Mouse (Mus musculus) left cerebral cortex, postnatal 25 days (tissue): Measurements from ENCODE around the gene Aprt. TPM values are rescaled to one million over a fixed set of nuclear protein-coding genes. Genes with fewer than 3 reads are reported as not detected.

Experiments used
- DNase-seq, 2 experiments: peaks; one replicate each; pipeline ENCODE4 v3.0.0; 2022; ENCODE audit warnings: low spot score in 2 of 2, mixed read lengths in 1 of 2
- intact Hi-C: fragments of 180-260 bp; cut with DNase I; formaldehyde crosslinking; loops from one replicate; pipeline ENCODE4 v1.15.1; 2025
- total RNA-seq, 2 experiments: library from RNA; stranded (reverse); gene quantifications; 2 replicates each; pipeline ENCODE4 v1.2.3; 2021

Gene Aprt
- total RNA-seq, 2 experiments from 2014 or later = 56.6 to 60.4 TPM

DNA sequence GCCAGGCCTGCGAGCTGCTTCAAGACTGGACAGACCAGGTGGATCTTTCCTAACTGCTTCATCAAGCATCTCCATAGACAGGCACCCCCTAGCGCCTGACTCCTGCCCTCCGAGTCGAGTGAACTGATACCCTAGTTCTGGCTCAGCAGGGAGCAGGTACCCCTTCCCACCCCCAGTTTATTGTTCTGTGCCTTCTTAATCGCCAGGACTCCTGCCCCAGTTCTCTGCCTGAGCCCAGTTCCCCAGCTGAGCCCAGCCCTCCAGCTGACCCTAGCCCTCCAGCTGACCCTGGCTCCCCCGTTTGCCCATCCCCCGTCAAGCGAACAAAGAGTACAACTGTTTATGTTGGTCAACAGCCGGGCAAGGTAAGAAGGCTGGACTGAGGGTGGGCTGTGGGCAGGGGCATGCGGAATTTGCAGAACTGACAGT is 7.8 kb downstream of the Aprt start:
- no peak for DNase-seq
- intact Hi-C loops = no loop called here

DNA sequence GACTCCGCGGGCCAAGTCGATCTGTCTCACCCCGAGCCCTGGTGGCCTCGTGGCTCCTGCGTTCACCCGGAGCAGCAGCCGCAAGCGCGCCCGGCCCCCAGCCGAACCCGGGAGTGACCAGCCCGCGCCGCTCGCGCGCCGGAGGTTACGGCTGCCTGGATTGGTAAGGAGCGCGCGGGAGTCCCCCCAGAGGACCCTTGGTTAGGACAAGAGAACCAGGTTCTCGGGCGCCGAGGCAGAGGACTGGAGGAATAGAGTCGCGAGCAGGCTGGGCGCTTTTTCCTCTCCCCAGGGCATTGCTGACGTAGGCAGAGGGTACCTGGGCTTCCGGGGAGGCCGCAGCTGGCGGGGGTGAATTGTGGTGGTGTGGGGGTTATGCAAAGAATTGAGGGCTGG is 8.6 kb downstream of the Aprt start:
- DNase-seq = no peak
- intact Hi-C loops = no loop called here

- DNase-seq = peak; percentile 96 to 98
- intact Hi-C loops = no loop called here
Measured at GRCm38 (mm10) chr8:122567361-122568108, 9.2 kb downstream of the Aprt start, which contains the start of gene Cdt1. Cdt1 (plus strand) TSS chr8:122568015.

DNA sequence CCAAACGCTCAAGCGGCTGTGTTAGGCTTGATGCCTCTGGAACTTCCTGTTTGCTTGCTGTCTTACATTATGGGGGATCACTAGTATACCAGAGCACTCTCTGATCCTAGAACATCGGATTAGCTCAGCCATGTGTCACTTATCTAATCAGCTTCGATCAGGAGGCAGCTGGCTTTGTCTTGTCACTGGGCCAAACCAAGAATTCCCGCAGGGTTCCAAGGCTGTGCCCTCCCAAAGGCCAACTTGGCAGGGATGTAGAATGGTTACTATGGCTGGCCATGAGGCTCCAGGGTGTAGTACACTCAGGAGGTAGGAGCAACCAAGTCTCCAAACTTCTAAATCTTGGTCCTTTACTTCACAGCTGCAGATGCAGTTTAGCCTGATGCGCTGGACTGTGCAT is 9.9 kb downstream of the Aprt start:
- intact Hi-C loops = no loop called here
- DNase-seq = no peak

- intact Hi-C loops = no loop called here
- no peak for DNase-seq
Measured at GRCm38 (mm10) chr8:122564363-122565352, 12.1 kb downstream of the Aprt start.

- DNase-seq = no peak
- intact Hi-C loops = no loop called here
Measured at GRCm38 (mm10) chr8:122561199-122561598, 15.5 kb downstream of the Aprt start.

GRCm38 (mm10) chr8:122558671-122559349 is 17.9 kb downstream of the Aprt start:
- no peak for DNase-seq
- intact Hi-C loops = no loop called here

DNA sequence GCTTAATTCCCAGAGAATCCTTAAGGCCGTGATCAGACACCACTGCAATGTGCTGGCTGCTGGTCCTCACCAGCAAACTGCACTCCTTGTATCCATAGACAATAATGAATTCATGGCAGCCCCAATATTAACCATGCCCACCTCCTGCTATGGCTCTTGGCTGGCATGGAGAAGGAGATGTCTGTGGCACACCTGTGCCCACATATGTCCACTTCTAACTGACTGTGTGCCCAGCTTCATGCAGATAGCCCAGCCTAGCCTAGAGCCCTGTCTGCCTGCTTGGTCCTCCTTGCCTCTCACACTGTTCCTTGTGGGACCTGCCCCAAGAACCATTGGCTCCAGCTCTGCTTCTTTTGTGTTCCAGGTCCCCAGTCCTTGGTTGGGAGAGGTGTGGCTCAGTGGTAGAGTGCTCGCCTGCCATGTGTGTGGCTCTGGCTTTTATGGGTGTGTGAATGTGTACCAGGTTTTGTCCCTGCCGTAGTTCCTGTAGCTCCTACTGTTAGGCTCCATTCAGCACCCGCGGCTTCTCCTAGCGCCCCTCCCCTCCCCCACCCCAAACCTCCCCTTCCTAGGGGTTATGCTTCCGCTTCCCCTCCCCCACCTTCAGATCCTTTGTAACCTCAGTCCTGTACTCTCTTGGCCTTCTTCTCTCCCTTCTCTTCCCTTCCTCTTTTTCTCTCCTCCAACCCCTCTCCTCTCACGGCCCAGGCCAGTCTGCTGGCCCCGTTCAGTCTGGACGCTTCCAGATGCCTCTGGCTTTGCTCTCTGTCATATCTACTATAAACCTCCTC is 19.3 kb downstream of the Aprt start:
- no peak for DNase-seq
- intact Hi-C loops = no loop called here

DNA sequence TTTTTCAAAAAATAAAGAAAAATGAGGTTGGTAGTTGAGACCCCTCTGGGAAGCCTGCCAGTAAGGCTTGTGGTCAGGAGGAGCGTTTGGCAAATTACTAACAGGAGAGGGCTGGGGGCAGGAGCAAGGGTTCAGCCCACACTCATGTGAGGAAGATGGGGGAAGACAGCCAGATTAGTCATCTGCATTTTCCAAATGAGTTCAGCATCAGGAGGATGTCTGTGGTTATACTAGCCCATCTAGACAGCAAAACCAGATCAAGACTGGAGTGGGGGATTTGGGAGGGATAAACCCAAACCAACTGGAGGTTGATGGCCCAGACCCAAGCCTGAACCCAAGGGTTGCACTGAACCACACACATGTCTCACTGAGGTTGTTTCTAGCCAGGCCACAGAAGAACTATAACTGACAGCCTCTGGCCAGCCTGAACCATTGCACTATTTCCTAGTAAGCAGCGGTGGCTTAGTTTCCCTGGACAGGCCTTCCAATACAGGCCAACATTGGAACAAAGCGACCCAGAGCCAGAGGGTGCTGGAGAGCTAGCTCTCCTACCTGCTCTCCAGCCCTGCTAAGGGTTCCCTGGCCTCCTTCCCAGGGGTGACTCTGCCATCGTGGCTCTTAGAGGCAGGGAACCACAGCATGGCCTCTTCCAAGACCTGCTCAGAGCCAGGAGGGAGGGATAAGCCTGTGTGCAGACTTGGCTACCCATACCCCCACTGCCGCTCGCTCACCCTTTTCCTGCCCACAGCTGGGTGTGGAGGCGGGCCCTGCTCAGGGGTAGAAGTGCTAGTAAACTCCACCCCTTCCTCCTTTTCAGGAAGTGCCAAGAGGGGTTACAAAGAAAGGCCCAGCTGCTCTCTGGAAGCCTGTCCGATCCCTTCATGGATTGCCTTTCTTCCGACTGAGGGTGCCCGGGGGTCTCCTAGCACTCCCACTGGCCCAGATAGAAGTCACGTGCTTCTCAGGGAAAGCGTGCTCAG is 20.4 kb downstream of the Aprt start:
- intact Hi-C loops = no loop called here
- DNase-seq = peak in 1 of 2 experiments; percentile 55

GRCm38 (mm10) chr8:122554786-122555185 is 21.9 kb downstream of the Aprt start:
- DNase-seq = peak; percentile 76 to 83
- intact Hi-C loops = loop anchor here (5.0 kb wide), 1 partner anchor 112 kb away; the partner anchor contains the start of gene Mvd

DNA sequence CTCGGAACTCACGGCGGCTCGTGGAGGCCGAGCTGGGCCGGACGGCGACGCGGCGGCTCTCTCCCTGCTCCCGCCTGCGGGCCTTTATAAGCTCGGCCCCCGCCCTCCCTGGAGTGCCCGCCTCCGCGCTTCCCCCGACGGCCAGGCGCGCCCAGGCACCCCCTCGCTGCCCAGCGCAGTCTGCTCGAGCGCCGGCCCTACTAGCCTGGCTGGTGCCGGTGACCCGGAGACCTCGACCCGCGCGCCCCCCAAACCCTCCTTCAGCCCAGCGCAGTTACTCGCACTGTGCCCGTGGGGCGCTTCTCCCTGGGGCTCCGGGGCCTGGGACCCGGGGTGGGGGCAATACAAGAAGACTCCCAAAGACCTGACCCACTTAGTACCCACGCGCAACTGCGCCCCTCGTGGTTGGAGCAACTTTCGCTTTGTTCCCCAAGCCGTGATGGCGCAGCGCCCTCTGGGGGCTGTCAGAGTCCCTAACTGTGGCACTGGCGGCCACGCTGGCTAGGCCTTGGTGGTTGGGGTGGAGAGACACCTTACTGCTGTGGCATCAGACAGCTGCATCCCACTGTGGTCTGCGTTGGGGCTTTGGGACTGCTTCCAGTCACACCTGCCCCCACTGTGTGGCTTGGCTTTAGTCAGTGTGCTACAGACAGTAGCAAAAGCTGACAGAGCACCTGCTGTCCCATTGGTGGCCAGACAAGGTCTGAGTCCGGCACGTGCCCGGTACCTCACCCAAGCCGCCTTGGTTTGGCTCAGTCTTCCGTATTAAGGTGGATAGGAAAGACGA is 25.3 kb downstream of the Aprt start, which contains the start of gene Piezo1:
Gene Piezo1, minus strand, starts transcription at position 65 of the 787 bp plus-strand sequence.
- DNase-seq = peak; percentile 77 to 84
- intact Hi-C loops = loop anchor here (1.0 to 5.0 kb wide), 2 partner anchors 50 to 109 kb away; partner anchors contain the start of gene Mvd

DNA sequence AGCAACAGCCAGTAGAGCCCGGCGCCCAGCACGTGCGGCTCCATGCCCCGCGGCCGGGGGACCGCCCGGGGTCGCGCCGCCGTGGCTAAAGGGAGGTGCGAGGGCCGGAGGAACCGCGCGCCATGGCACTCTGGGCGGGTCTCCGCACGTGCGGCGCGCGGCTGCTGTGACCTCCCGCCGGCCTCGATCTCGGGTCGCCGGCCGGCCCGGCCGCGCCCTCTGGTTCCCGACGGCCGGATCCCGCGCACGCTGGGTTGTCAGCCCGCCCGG is 25.8 kb downstream of the Aprt start:
- intact Hi-C loops = loop anchor here (1.0 to 5.0 kb wide), 2 partner anchors 50 to 109 kb away; partner anchors contain the start of gene Mvd
- DNase-seq = no peak

GRCm38 (mm10) chr8:122550234-122550994 is 26.3 kb downstream of the Aprt start:
- DNase-seq = no peak
- intact Hi-C loops = loop anchor here (5.0 kb wide), 1 partner anchor 108 kb away; the partner anchor contains the start of gene Mvd

DNA sequence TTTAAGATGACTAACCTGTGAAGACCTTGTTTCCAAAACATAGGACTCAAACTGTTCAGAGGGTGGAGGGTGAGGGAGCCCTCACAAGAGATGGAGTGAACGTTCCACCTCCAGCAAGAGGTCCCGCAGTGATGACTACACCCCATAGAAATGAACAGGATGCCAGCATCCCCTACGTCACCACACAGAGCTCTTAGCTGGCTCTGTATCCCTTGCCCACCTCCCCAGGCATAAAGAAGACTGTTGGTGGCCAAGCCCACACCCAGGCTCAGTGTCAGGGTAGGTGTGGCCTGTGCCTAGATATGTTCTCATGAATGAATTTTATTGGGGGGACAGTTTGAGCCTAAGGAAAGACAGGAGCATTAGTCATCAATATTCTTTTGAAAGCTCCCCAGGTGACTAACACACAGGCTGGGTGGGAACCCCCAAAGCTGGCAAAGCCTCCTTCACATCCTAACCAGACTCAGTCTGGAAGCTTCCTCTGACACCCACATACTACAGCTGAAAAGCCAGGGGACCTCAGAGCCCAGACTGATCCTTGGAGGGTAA is 27.7 kb downstream of the Aprt start:
- intact Hi-C loops = no loop called here
- peak in 1 of 2 experiments; percentile 56 for DNase-seq

- intact Hi-C loops = no loop called here
- no peak for DNase-seq
Measured at GRCm38 (mm10) chr8:122548331-122548730, 28.4 kb downstream of the Aprt start.

- no peak for DNase-seq
- intact Hi-C loops = no loop called here
Measured at GRCm38 (mm10) chr8:122547815-122548214, 28.9 kb downstream of the Aprt start.
